Mouse (Mus musculus): Measurements from ENCODE around the gene Spata13. TPM values are rescaled to one million over a fixed set of nuclear protein-coding genes. Genes with fewer than 3 reads are reported as not detected.
A peak's percentile ranks its signal among the peaks of the same experiment; 100 is the strongest.

Spata13 gene
- total RNA-seq, 2 experiments from 2014 or later: 1.6 to 2.1 TPM

DNA sequence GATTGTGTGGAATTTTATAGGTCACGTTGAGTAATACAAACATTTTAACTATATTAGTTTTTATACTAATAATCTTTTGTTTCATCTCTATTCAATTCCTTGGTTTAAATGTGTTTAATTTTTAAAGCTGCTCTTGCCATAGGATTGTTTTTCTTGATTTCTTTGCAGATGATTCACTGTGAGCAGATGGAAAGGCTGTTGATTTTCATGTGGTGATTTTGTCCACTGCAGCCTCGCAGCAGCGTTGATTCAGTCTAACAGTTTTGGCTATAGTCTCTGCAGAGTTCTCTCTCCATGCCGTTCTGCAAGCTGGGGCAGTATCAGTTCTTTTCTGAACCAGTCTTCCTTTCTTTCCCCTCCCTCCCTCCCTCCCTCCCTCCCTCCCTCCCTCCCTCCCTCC, 41.9 kb downstream of the Spata13 start:
- DNase-seq (ENCODE audit: low spot score): no peak

DNA sequence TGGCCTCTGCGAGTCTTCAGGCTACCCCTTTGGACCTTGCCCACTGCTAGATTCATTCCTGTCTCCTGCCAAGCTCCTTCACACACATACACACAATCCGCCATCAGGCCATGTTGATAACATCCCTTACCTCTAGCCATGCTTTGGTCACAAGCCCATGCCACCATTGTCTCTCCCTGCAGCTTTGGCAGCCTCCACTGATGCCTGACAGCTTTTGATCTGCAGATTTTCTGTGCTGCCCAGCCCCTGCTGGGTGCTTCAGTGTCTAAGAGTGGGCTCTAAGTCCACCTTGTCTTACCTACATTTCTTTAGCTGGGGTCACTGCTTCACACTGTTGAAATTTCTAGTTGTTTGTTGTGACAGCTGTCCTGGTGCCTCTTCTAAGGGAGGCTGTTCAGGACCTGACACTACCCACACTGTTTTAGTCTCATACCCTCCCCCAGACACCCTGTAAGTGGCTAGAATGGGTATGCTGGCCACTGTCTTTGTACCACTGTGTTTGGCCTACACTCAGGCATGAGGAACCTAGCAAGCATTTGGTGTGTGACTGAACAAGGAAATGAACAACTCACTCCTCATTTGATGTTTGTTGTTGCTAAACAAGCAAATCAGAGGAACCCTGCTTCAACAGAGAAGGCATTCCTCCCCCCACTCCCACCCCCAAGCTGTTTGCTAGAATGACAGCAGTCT, 43.0 kb downstream of the Spata13 start:
- DNase-seq (ENCODE audit: low spot score): no peak

DNA sequence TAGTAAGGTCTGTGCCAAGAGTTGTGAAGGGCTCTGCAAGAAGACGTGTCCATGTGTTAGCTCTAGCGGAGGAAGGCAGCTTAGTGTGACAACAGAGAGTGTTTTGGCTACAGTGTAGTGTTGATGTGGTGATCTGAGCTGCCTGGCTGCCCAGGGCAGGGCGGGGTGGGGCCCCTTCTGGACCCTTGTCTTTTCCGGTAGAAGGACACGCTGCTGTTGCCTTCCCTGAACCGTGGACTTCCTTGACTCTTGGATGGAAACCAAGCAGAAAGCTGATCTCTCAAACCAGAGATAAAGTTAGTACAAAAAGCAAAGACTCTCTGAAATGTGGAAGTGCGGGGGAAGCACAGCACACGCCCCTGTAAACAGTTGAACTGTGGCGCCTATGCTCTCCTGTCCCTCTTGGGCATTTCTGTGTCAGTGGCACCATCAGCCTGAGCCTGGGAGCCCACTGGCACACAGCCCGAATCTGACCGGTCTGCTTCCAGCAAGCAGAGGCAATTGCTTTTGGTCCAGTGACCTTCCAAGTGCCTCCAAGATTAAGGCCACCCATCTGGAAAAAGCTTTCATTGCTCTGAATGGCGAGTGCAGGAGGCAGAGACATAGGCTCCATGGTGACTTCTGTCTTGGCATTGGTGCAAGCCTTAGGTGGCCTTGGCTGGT, 48.7 kb downstream of the Spata13 start:
- DNase-seq (ENCODE audit: low spot score): peak; percentile 46

DNA sequence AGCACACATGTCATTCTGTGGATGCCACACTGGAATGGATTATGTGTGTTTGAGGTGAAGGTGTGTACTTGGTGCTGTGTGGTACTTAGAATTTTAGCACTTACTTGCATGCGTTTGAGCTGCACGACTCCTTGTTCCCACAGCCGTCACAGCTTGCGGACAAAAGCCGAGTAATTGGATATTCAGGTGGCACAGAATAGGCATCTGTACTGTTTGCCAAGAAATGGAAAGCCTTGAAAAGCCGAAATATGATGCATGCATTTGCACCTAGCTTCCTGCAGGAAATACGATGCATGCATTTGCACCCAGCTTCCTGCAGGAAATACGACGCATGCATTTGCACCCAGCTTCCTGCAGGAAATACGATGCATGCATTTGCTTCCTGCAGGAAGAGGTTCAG, 50.2 kb downstream of the Spata13 start:
- DNase-seq (ENCODE audit: low spot score): no peak

DNA sequence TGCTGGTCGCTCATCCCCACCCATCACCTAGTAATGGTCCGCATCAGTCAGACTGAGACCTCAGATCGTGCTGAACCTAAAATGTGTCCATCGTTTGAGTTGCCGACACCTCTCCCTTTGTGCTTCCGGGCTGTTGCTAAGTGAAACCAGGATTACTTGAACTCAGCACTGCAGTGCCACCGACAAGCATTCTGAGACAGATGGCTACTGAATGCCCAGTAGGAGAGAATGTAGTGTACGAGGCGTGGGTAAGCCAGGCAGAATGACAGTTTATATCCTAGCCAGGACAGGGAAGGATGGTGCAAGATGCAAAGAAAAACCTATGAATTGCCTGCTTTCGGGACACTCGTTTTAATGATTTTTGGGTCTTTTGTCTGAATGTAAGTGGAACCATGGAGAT, 52.9 kb downstream of the Spata13 start:
- no peak for DNase-seq (ENCODE audit: low spot score)

DNA sequence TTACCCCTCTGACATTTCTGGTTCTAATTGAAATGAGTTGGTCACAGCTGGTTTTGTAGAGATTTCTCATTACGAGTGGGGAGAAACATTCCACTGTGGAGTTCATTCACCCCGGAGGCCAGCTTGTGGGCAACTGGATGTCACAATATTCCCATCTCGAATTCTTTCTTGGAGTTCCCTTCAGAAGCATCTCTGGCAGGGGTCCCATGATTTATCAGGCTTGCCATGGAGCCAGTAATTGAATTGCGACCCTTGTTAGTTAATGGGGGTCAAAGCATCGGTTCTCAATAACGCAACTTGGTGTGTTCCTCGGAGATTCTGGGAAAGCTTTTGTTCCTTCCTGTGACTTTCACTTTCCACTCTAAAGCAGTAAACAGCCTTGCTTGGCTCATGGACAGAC, 53.4 kb downstream of the Spata13 start:
- DNase-seq (ENCODE audit: low spot score): no peak

DNA sequence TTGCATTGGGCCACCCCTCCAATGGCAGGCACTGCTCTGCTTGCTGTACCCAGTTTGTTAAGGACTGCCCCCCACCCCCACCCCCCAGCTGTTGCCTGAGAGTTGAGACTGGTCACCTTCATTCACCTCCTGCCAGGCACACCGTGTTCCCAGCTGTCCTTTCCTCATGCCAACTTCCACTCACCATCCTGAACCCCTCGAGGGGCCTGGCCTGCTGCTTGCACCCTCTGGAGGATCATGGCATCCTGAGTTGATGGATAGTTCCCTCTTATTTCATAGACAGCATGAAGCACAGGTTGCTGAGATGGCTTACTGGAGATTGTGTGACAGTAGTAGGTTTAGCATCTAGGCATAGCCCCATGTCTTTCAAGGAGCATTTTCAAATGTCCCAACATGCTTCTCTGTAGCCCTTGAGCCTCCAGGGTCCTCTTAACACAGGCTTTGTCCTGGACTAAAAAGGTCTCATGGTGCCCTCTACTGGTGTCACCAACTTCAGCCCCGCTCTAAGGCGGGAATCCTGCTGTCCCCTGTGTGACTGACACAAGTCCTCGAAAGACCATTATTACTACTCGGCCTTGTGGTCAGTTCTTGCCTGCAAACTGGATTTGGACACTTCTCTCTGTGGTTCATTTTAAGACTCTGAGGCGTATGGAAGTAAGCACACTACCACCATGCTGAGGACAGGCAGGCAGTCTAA, 54.9 kb downstream of the Spata13 start:
- peak; percentile 39 for DNase-seq (ENCODE audit: low spot score)

DNA sequence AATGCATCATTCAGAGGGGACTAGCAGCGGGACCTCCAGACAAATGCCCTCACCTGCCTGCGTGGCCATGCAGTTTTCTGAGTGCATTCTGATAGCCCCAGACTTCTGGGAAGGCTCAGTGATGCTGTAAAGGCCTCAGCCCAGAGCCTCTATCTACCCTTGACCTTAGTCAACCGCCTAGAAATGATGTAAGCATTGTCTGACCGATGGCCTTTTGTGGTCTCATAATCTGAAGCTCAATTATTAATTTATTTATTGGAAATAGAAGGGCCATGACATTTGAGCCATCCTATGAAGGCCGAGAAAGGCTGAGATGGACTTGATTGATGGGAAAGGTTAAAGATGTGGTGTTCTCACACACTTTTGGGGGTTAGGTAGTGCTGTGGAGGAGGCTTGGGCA, 56.0 kb downstream of the Spata13 start:
- no peak for DNase-seq (ENCODE audit: low spot score)

DNA sequence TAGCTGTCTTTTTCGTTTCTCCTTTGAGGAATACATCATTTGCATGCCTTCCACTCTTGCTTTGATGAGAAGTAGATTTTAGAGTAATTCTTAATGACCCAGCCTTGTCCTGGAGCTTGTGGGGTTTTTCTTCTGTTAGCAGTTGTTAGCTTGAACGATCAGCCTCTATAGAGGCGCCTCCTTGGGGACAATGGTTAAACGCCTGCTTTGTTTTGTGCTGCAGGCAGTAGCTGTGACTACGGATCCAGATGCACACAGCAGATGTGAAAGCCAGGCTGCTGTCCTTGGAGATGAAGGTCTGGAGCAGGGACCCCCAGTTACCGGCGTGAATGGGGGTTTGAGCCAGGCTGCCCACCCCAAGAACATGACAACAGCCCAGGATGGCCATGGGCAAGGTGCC, 56.8 kb downstream of the Spata13 start:
- DNase-seq (ENCODE audit: low spot score): no peak

DNA sequence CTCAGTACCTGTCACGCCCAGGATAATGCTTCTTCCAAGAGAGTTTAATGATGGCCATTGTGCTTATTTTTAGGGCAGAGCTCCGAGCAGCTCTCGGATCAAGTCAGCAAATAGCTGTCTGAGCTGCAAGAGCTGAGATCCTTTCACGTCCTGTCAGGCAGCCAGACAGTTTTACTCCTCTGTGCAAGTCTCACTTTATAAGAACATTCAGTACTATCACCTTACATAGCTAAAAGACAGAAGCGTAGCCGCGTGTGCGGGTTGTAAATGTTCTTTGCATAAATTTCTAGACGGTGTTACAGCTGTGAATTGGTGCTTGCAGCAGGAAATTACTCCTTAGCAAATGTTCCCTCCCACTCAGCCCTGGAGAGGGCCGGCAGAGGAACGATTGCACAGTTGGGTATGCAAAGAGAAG, 59.3 kb downstream of the Spata13 start:
- DNase-seq (ENCODE audit: low spot score): no peak

DNA sequence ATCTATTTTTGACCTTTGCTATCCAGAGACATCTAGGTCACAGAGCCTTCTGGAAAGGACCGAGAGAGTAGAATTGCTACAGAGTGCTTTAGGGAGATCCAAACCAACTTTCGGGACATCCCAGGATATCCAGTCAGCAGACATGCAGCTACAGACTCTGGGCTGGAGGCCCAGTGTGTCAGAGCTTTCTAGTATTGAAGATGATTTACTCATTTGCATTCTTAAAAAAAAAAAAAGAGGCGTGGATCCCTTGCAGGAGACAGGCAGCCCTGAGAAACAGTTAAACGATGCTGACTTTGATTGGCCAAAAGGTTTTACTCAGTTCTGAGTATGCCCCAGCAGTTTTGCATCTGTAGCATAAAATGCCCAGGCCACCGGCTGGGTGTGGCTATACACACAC, 59.9 kb downstream of the Spata13 start:
- no peak for DNase-seq (ENCODE audit: low spot score)

DNA sequence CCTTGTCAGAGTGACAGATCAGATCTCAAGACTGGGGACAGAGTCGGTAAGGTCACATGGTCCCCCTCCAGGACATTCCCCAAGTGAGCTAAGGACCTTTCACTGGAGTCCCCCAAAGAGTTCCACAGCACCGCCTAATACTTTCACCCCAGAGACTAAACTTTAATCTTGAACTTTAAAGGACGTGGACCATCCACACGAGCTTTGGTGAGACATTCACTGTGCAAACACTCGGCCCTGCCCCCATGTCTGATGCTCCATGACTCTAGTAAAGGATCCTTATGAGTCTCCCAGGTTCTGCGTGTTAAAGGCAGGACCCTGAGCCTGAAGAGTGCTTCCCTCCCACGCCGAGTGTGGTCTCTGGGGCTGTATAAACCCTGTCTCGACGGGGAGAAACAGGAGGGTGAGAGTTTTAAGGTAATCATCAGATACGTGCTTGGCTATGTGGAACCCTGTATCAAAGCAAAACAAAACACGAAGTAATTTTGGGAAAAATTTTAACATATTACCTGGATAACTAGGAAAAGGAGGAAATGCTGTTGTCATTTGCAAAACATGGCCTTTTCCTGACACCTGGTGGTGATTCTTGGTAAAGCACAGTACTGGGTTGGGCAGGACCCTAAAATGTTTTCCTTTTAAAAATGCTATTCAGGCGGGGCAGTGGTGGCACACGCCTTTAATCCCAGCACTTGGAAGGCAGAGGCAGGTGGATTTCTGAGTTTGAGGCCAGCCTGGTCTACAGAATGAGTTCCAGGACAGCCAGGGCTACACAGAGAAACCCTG, 60.6 kb downstream of the Spata13 start:
- peak; percentile 56 for DNase-seq (ENCODE audit: low spot score)

DNA sequence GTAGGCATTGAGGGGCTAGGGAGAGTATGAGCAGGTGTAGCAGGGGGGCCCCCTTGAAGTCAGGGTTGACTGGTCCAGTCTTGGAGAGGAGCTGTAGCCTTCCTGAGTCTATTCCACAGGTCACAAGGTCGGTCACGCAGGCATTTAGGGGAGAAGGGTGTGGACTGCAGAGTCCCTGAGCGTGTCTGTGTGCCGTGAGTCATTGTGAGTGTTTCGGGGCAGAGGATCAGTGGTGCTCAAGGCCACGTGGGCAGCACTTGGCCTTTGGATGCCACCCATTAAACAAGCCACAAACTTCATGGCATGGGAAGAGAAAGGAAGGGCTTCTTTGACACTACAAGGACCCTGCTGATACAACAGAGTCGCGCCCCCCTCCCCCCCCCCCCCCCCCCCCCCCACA, 63.5 kb downstream of the Spata13 start:
- no peak for DNase-seq (ENCODE audit: low spot score)

DNA sequence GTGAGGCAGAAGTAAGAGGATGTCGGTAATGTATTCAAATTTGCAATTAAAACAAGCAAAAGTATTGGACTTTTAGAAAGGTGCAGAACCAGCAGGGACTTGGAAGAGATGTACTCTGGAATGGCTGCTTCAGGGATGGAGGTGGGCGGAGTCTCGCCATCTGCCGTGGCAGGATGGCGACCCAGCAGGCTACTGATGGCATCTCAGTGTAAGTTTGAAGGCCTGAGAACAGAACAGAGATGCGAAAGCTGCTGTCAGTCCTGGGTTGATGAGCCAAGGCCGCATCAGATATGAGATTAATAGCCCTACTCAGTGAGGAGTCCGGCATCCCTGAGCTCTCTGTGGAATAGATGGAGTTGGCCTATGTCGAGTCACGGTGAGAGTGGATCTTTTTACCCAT, 65.2 kb downstream of the Spata13 start:
- DNase-seq (ENCODE audit: low spot score): no peak

DNA sequence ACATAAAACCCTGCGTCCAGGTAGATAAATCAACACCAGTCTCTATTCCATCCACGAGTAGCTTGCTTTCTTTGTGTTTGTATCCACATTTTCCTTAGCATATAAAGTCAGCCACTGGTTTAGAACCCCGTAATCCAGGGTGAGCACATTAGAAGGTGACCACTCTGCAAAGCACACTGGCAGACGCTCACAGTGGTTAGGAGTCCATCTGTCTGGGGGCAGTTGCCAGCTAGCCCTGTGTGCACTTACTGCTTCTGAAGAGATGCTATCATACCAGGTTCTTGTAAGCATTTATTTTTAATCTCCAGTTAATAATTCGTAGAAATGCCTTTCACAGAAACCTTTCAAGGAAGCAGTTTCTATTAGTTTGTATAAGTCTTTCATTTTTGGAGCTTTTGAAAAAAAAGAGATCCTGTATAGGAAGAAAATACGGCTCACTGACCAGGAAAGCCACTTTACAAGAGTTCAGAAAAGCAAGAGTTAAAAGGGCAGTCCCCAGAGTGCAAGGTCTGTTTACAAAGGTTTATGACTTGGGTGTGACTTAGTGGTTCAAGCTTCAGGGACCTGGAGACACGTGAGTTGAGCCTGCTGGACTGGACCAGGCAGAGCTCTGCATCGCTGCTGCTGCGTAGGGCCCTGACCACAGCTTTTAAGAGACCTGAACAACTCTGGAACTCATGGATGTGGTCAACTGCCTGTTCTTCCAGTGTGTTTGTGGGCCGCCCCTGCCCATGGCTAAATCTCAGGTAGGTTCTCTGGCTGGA, 68.8 kb downstream of the Spata13 start:
- no peak for DNase-seq (ENCODE audit: low spot score)

DNA sequence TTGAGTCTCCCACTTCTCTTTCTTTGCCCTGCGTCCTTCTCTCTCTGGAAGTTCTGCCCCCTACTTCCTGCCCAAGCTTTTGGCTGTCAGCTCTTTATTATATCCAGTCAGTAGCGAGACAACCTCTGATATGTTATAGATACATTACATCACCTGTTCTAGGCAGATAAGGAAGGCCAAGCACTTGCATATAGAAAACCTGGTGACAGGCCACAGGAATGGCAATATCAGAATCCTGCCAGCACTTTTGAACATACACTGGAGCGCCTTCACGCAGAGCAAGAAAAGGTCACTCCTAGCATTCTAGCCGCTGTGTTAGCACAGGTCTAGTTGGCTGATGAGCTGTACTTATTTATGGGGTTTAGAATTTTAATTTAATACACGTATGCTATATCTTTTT, 70.7 kb downstream of the Spata13 start:
- no peak for DNase-seq (ENCODE audit: low spot score)

DNA sequence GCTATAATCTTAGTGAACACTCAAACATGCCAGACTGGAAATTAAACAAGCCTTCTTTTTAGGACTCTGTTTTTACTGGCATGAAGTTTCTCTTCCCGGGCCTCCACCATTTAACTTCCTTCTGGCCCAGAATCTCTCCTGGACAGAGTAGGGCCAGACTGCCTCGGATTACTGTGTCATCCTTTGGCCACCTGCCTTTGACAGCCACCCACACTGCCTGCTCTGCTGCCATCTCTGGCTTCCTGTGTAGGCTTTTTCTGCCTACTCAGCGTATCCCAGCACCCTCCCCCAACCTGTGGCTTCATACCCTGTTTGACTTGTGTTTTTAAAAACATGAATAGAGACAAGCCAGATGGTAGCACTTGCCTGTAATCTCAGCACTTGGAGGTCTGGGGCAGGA, 71.2 kb downstream of the Spata13 start:
- DNase-seq (ENCODE audit: low spot score): peak; percentile 58

DNA sequence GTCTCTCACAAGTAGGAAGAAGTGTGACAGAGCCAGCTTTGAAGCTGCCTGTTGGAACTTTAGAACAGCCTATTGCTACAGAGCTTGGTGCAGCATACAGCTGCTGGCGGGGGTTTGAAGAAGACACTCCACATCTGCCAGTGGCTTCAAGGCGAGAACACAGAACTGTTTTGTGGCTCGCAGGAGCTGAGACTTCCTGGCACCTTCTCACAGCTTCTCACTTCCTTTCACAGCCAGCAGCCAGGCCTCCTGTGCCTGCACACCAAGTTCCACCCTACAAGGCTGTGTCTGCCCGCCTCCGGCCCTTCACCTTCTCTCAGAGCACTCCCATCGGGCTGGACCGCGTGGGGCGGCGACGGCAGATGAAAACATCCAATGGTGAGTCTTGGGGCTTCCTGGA, 75.4 kb downstream of the Spata13 start:
- DNase-seq (ENCODE audit: low spot score): no peak

DNA sequence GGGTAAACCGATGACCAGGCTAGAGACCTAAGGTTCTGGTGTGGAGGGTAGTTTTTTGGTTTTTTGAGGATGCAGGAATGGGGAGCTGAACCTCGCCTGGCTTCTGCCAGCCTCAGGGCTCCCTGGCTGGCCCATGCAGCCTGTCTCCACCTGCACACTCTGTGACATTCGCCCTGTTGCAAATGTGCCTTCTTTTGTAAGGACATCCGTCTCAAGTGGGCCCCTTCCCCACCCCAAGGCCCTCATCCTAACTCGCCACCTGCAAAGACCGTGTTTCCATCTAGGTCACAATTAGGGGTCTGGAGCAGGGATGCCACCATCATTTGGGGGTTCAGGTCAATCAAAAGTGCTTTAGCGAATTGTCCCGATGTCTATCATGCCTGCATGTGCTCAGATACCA, 75.9 kb downstream of the Spata13 start:
- no peak for DNase-seq (ENCODE audit: low spot score)

DNA sequence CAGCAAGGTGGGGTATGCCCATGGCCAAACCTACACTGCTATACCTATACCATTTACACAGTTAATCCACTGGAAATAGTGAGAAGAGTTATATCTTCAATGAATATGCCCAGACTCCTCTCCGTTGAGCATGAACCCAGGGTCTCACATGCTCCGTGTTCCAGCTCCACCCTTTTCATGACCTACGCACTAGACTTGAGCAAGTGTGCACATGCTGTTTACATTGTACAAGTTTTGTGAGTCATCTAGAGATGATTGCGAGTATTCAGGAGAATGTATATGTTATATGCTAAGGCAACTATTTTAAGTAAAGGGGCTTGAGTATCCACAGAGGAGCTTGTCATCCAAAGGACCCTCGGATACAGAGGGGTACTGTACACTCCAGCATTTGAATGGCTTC, 77.4 kb downstream of the Spata13 start:
- no peak for DNase-seq (ENCODE audit: low spot score)

DNA sequence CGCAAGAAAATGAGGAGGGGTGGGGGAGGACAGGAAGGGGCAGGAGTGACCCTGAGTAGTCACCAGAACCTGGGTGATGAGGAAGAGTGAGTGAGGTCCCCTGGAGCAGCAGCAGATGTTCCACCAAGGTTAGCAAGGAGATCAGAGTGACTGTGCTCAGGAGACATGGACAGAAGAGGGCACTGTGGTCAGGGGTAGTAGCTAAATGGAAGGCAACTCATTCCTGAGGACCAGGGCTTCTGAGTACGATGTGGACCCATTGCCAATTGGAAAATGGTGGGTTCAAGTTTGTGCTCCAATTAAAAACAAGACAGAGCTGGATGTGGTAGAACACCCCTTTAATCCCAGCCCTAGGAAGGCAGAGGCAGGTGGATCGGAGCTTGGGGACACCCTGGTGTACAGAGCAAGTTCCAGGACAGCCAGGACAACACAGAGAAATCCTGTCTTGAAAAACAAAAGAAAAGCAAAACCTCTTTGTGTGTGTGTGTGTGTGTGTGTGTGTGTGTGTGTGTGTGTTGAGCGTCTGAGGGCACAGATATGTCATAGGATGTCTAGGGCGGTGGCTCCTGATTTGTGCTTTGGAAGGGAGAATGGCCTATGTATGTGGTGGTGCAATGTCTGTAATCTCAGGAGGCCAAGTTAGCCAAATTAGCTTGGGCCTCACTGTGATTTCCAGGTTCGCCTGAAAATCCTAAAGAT, 77.9 kb downstream of the Spata13 start:
- DNase-seq (ENCODE audit: low spot score): no peak
